Mouse (Mus musculus) midbrain, embryonic 12.5 days (tissue): ENCODE results near the gene Timm8a1. TPM values are rescaled to one million over a fixed set of nuclear protein-coding genes. Genes with fewer than 3 reads are reported as not detected.

Source experiments
- ATAC-seq: fragments of 200-750 bp; cut with Nextera tagmentation; 2 replicates; pipeline ENCODE4 v1.8.0; 2017; ENCODE audit warnings: low read depth, moderate TSS enrichment, moderate library complexity; ENCODE audit not compliant: low FRiP score
- H3K27ac ChIP-seq: fragments of 300-500 bp; sonication (generic); replicated peaks from 2 replicates; pipeline ENCODE4 v1.5.1; 2016; ENCODE audit warnings: mild to moderate bottlenecking
- H3K27me3 ChIP-seq: fragments of 300-500 bp; sonication (generic); 2 replicates; pipeline ENCODE4 v1.6.1; 2016; ENCODE audit warnings: mild to moderate bottlenecking
- H3K36me3 ChIP-seq: fragments of 300-500 bp; sonication (generic); 2 replicates; pipeline ENCODE4 v1.6.1; 2016
- H3K4me1 ChIP-seq: fragments of 300-500 bp; sonication (generic); 2 replicates; pipeline ENCODE4 v1.6.1; 2016
- H3K4me2 ChIP-seq: fragments of 300-500 bp; sonication (generic); replicated peaks from 2 replicates; pipeline ENCODE4 v1.6.1; 2016; ENCODE audit warnings: mild to moderate bottlenecking, moderate library complexity
- H3K4me3 ChIP-seq: fragments of 300-500 bp; sonication (generic); 2 replicates; pipeline ENCODE4 v1.5.1; 2016; ENCODE audit warnings: mild to moderate bottlenecking
- H3K9ac ChIP-seq: fragments of 300-500 bp; sonication (generic); replicated peaks from 2 replicates; pipeline ENCODE4 v1.6.1; 2016; ENCODE audit warnings: mild to moderate bottlenecking, moderate library complexity
- H3K9me3 ChIP-seq: fragments of 300-500 bp; sonication (generic); 2 replicates; pipeline ENCODE4 v1.6.1; 2016; ENCODE audit warnings: mild to moderate bottlenecking
- WGBS: fragments of 180-500 bp; shearing (Covaris S2); methylation state at CpG from one replicate; pipeline ENCODE4 v1.1.7; 2016; 5-methylcytosine and 5-hydroxymethylcytosine counted together
- polyA plus RNA-seq: library from polyadenylated mRNA; unstranded; fragments of >200 nt; fragmentation: Nextera tagmentation; extraction: Ambion mirVana; gene quantifications from 2 replicates; pipeline ENCODE4 v1.2.1, GENCODE M21; 2016

Gene Timm8a1
- polyA plus RNA-seq, result 49.5 and 50.3 TPM in 2 replicates

DNA sequence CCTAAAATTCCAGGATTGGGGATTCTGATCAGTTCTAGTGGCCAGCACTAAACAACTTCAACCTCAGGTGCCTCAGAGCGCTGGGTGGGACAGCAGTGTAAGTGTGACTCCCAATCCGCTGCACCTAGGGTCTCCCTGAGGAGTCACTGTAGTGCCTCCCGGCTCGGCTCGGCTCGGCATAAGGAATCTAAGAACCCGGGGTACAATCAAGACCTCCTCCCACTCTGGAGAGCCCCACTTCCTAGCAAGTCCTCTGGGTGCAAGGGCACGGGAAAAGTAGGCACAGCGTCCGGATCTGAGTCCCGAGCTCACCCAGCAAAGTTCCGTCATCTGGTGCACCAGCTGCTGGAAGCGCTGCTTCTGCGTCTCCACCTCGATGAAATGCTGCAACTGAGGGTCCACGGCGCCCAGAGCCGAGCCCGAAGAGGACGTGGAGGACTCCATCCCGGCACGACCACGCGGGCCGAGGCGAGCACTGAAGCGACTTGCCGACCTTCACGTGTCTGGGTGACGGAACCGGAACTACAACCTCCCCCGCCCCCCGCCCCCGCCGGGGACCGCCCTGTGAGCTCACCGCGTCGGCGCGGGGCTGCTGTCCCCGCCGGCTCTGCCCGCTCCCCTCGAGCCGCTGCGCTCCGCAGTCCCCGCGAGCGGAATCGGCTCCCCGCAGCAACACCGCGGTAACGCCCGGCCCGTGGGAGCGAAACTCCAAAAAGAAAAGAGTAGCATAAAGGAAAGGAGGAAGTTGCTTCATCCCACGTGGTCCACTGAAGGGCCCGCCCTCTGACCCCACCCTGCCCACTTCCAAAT lies at the start of gene Timm8a1:
Timm8a1 (minus strand) TSS at position 721 of the 810 bp plus-strand sequence.
- peak within 1 kb of the TSS; percentile 51 for H3K9ac ChIP-seq
- H3K9me3 ChIP-seq, result no peaks in the 10 kb centered on the region
- peak within 1 kb of the TSS; percentile 56 for H3K4me2 ChIP-seq
- peak within 1 kb of the TSS; percentile 53 for H3K4me3 ChIP-seq
- peak within 1 kb of the TSS; percentile 64; the same call in 1 of the 2 replicates for H3K27ac ChIP-seq
- no peaks in the 10 kb centered on the region; the same call in 1 of the 2 replicates for H3K27me3 ChIP-seq
- 24% methylated on average over 48 of the region's 61 CpGs for WGBS
- H3K36me3 ChIP-seq, result no peaks in the 10 kb centered on the region
- H3K4me1 ChIP-seq, result no peaks in the 10 kb centered on the region
- ATAC-seq, result peak; percentile 93

DNA sequence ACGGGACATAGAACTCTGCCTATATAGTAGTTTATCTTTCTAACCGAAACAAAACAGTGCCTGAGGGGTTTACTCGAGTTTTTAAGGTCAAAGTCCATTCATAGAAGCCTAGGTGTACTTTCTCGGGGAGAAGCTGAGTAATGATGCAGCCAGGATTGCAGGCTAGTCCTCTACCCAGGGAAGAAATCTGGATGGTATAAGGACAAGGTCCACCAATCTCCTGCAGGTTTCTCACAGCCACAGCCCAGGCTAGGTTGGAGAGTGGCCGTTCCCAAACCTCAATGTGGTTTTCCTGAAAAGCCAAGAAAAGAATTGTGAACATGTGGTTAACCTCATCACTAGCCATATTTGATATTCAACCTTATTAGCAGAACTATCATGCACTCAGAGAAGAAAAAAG lies 48.2 kb upstream of the Timm8a1 start:
- no peak for ATAC-seq
- H3K4me1 ChIP-seq, result no peaks in the 10 kb centered on the region
- H3K4me3 ChIP-seq, result no peak overlapping the region
- H3K4me2 ChIP-seq, result no peak overlapping the region
- H3K27me3 ChIP-seq, result no peaks in the 10 kb centered on the region
- 71% methylated on average over 5 of the region's 5 CpGs for WGBS
- no peak overlapping the region for H3K27ac ChIP-seq
- no peak overlapping the region for H3K9ac ChIP-seq
- H3K36me3 ChIP-seq, result peaks cover 14% of the 10 kb centered on the region
- no peaks in the 10 kb centered on the region for H3K9me3 ChIP-seq

DNA sequence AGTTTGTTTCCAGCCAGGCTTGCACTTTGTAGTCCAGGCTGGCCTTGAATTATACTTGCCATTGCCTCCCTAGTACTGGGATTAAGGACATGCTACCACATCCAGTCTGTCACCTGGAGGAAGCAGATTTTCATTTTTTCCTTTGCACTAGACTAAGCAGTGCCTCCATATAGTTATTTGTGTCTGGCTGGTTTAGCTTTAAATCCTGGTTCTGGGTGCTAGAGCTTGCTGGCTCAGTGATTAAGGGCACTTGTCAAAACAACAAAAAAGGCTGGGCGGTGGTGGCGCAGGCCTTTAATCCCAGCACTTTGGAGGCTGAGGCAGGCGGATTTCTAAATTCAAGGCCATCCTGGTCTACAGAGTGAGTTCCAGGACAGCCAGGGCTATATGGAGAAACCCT lies 47.3 kb upstream of the Timm8a1 start:
- no peak overlapping the region for H3K4me2 ChIP-seq
- 86% methylated on average over 3 of the region's 3 CpGs for WGBS
- no peak overlapping the region for H3K27ac ChIP-seq
- ATAC-seq, result no peak
- H3K9me3 ChIP-seq, result no peaks in the 10 kb centered on the region
- H3K9ac ChIP-seq, result no peak overlapping the region
- H3K27me3 ChIP-seq, result no peaks in the 10 kb centered on the region
- H3K4me1 ChIP-seq, result no peaks in the 10 kb centered on the region
- no peak overlapping the region for H3K4me3 ChIP-seq
- peaks cover 14% of the 10 kb centered on the region for H3K36me3 ChIP-seq

DNA sequence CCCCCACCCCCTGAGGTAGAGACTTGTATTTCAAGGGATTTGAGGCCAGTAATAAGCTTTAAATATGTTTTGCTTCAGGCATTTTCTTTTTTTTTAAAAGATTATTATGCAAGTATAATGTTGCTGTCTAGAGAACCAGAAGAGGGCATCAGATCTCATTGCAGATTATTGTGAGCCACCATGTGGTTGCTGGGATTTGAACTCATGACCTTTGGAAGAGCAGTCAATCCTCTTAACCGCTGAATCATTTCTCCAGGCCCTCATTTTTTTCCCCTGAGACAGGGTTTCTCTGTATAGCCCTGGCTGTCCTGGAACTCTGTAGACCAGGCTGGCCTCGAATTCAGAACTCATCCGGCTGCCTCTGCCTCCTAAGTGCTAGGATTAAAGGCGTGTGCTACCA lies 46.6 kb upstream of the Timm8a1 start:
- no peak for ATAC-seq

DNA sequence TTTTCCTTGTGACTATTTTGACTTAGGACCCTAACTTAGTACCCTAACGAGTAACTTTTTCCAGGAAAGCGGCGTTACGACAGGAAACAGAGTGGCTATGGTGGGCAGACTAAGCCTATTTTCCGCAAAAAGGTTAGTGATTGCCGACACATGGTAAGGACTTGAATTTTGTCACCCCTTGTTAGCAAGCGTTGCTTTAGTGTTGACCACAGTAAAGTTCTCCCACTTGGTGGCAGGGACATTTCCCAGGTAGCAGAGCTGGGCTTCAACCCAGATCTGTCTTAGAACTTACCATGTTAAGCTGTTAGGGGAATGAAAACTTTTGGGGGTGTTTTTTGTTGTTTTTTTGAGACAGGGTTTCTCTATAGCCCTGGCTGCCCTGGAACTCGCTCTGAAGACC lies 44.8 kb upstream of the Timm8a1 start:
- H3K36me3 ChIP-seq, result peaks cover 14% of the 10 kb centered on the region
- no peaks in the 10 kb centered on the region for H3K4me1 ChIP-seq
- no peaks in the 10 kb centered on the region for H3K27me3 ChIP-seq
- peak overlapping the region; percentile 69 for H3K9ac ChIP-seq
- no peak for ATAC-seq
- 39% methylated on average over 8 of the region's 8 CpGs for WGBS
- H3K4me2 ChIP-seq, result peak overlapping the region; percentile 63
- H3K9me3 ChIP-seq, result no peaks in the 10 kb centered on the region
- H3K27ac ChIP-seq, result no peak overlapping the region; the same call in 1 of the 2 replicates
- peak overlapping the region; percentile 55 for H3K4me3 ChIP-seq

More for the DNA sequence above, 46.6 kb upstream of the Timm8a1 start:
- Histone ChIP-seq H3K27ac (no peak overlapping the region), H3K4me3 (no peak overlapping the region), H3K9me3 (no peaks in the 10 kb centered on the region), H3K4me2 (no peak overlapping the region), H3K27me3 (no peaks in the 10 kb centered on the region), H3K4me1 (no peaks in the 10 kb centered on the region), H3K36me3 (peaks cover 14% of the 10 kb centered on the region), H3K9ac (no peak overlapping the region)
- WGBS, result 87% methylated on average over 4 of the region's 4 CpGs

DNA sequence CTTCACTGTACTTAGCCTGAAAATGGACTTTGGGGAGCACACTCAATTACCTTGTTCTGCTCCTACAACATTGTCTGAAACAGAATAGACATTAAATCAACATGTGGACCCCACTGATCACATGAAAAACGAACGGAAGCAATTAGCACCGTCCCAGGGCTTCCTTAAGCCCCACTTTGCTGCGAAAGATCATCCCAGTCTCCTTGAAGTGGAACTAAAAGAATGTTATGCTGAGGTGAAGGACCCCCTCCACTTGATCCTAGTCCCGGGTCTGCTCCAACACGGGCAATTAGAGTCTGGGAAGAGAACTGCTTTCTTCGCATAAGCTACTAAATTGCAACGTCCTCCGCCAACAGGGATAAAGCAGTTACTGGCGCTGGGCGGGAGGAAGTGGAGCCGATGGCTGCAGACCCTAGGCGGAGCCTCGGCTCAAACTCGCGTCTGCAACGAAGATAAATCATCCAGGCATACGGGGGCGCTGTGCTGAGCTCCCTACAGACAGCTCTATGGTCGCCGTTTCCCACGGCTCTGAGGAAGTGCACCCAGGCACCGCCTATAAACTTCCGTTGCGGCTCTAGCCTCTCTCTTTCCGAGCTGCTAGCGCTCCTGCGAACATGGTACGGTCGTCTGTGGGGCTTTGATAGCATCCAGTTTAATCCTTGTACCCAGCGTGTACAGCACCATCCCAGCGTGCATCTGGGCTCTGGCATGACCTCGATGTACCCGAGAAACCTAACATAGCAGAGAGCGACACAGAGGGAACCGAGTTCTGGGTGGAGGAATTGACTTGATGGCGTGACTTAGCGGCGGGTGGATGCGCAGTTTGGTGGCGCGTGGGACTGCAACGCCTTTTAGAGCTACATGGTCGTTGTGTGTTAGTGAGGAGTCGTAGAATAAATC lies 43.7 kb upstream of the Timm8a1 start, which contains the start of gene Rpl36a:
Rpl36a (plus strand) TSS at position 552 of the 900 bp plus-strand sequence.
- no peaks in the 10 kb centered on the region for H3K27me3 ChIP-seq
- no peaks in the 10 kb centered on the region for H3K4me1 ChIP-seq
- H3K9me3 ChIP-seq, result no peaks in the 10 kb centered on the region
- peak within 1 kb of the TSS; percentile 63 for H3K4me2 ChIP-seq
- H3K36me3 ChIP-seq, result peaks cover 14% of the 10 kb centered on the region
- 25% methylated on average over 45 of the region's 45 CpGs for WGBS
- ATAC-seq, result peak; percentile 97
- peak within 1 kb of the TSS; percentile 88 for H3K27ac ChIP-seq
- peak within 1 kb of the TSS; percentile 69 for H3K9ac ChIP-seq
- H3K4me3 ChIP-seq, result peak within 1 kb of the TSS; percentile 55

DNA sequence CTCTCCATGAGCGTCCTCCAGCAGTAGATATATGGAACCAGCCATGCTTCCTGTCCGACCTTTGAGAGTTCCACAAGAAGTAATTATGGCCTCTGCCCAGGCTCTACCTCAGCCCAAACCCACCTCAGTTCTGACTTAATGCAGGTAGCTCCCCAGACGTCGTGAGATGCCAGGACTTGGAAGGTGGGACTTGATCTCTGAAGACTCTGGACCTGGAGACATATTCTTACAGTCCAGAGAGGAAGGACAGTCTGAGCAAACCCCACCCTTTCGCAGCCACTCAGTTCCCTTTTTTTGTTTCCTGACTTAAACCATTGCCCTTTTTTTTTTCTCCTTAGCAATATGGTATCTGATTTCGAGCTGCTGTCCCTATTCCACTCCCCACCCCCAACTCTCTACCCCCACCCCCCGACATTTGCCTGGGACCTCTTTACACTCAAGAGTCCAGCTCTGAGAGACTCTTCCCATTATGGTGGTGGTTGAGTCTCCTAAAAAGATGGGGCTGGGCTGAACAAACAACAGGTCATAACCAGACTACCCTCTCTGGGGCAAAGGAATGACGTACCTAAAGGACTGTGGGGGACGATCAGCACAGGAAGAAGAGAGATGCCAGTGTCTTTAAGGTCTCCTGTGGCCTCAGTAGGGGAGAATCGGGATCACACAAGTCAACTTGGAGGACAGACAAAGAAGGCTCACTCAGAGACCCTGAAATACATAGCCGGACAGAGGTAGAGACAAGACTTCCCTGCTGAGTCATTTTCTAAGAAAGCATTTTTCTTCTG lies 41.4 kb upstream of the Timm8a1 start, which contains the start of gene Btk:
Btk (minus strand) TSS at position 683 of the 782 bp plus-strand sequence.
- Histone ChIP-seq H3K4me1 (no peaks in the 10 kb centered on the region), H3K4me2 (no peak within 1 kb of the TSS), H3K36me3 (no peaks in the 10 kb centered on the region), H3K9ac (no peak within 1 kb of the TSS), H3K9me3 (no peaks in the 10 kb centered on the region), H3K4me3 (no peak within 1 kb of the TSS), H3K27me3 (no peaks in the 10 kb centered on the region), H3K27ac (no peak within 1 kb of the TSS)
- WGBS, result 77% methylated on average over 11 of the region's 11 CpGs
- no peak for ATAC-seq

DNA sequence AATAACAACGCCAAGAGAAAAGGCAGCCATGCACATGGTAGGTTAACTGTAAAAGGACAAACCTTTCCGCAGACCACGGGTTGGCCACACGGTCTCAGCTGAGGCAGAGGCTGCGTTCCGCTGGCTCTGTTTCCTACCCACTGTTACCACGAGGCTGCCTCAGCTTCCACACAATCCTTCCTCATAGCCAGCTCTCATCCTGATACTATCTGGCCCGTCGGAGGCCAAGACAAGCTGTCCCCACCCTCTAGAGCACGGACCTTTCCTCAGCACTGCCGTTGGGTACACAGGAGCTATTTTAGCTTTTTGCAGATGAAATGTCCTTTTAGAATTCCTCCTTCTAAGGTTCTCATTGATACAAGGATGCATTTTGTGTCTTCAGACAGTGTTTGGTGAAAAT lies 40.6 kb upstream of the Timm8a1 start:
- no peak for ATAC-seq
- H3K4me1 ChIP-seq, result no peaks in the 10 kb centered on the region
- no peaks in the 10 kb centered on the region for H3K36me3 ChIP-seq
- no peaks in the 10 kb centered on the region for H3K9me3 ChIP-seq
- 89% methylated on average over 11 of the region's 11 CpGs for WGBS
- no peak overlapping the region for H3K4me3 ChIP-seq
- H3K9ac ChIP-seq, result no peak overlapping the region
- no peaks in the 10 kb centered on the region for H3K27me3 ChIP-seq
- H3K4me2 ChIP-seq, result no peak overlapping the region
- H3K27ac ChIP-seq, result no peak overlapping the region

DNA sequence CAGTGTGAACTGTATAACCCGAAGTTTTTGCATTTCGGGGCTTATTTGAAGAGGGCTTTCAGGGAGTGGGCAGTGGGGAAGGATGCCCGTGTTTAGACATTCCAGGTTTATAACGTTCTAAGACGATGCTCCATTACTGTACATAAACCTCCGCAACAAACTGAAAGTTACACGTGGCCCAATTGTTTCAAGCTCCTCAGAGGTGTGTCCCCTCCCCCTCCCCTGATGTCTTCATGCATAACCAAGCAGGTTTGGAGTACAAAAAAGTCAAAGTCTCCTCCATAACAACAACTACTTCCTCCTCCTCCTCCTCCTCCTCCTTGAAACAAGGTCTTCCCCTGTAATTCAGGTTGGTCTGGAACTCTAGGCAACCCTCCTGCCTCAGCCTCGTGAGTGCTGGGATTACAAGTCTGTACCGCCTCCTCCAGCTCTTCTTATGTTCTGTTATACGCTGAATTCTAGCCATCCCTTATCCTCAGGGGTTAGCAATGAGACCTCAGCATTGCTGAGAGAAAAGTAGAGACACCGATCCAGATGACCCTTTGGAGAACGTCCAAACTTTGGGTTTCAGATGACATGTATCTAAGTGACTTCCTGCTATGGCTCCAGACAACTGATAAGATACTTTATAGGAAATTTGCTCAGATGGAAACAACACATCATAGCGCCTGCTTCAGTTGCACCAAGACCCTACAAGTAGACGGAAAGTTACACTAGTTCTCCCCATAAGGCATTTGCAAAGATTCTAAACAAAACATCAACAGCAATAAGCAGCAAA lies 39.1 kb upstream of the Timm8a1 start:
- ATAC-seq, result no peak
- no peak overlapping the region for H3K4me2 ChIP-seq
- H3K27ac ChIP-seq, result no peak overlapping the region
- no peaks in the 10 kb centered on the region for H3K36me3 ChIP-seq
- 85% methylated on average over 14 of the region's 14 CpGs for WGBS
- no peaks in the 10 kb centered on the region for H3K9me3 ChIP-seq
- H3K4me1 ChIP-seq, result no peaks in the 10 kb centered on the region
- no peak overlapping the region for H3K9ac ChIP-seq
- H3K4me3 ChIP-seq, result no peak overlapping the region
- no peaks in the 10 kb centered on the region for H3K27me3 ChIP-seq

DNA sequence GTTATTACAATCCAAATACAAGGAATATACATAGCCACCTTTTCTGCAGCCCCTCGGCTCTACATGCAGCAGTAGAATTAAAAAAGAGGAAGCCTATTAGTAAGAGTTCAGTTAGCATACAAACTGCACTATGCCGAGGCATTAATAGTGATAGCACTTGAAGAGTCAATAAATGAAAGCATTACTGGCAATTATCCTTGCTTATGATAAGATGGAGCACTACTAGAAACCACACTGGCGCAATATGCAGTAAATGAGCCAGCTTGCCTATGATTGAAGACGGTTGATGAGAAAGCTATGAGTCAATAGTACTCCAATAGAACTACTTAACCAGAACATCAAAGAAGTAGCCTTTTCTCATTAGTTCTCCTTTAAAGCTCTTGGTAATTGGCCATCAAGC lies 36.2 kb upstream of the Timm8a1 start:
- 89% methylated on average over 4 of the region's 4 CpGs for WGBS
- ATAC-seq, result no peak
- Histone ChIP-seq H3K36me3 (no peaks in the 10 kb centered on the region), H3K4me3 (no peak overlapping the region), H3K4me2 (no peak overlapping the region), H3K9ac (no peak overlapping the region), H3K4me1 (no peaks in the 10 kb centered on the region), H3K27me3 (no peaks in the 10 kb centered on the region), H3K27ac (no peak overlapping the region), H3K9me3 (no peaks in the 10 kb centered on the region)
